In genomic region chr4:98318769-98319168, GRCm38 (mm10) we compare ENCODE assay signal across 15 mouse cellular contexts.
DNase-seq lines count a peak whose midpoint lies in the region; ATAC-seq and TF ChIP-seq lines count a peak whose summit lies in the region.
"Had no signal": no experiment of that assay in that cellular context is flagged by ENCODE, and none has a peak within 500 bp of the region (broad histone marks: within the 10 kb centered on the region; RNA-seq: fewer than 3 reads in every experiment).

No protein-coding gene starts in this region.

- H3K36me3 ChIP-seq in limb, embryonic 11.5 days (ENCODE audit: control insufficient read depth, insufficient read depth, low read length): no peaks in the 10 kb centered on the region
- no peaks in the 10 kb centered on the region for H3K36me3 ChIP-seq in limb, embryonic 10.5 days
- H3K36me3 ChIP-seq in hindbrain, embryonic 16.5 days (ENCODE audit: control insufficient read depth, insufficient read depth, low read length): no peaks in the 10 kb centered on the region
- H3K36me3 ChIP-seq: forebrain, embryonic 12.5 days; liver, embryonic 15.5 days; midbrain, embryonic 15.5 days; neural tube, embryonic 12.5 days had no signal

- H3K27ac ChIP-seq in gastrocnemius, adult 2 months: peak overlapping the region; percentile 29; the same call in 1 of the 2 replicates
- no peak overlapping the region for H3K27ac ChIP-seq in limb, embryonic 11.5 days (replicated peaks; ENCODE audit: low read depth, low read length)
- no peak overlapping the region for H3K27ac ChIP-seq in limb, embryonic 10.5 days
- no peak overlapping the region for H3K27ac ChIP-seq in hindbrain, embryonic 16.5 days (ENCODE audit: low read depth, low read length)
- H3K27ac ChIP-seq: forebrain, embryonic 12.5 days; liver, embryonic 15.5 days; midbrain, embryonic 15.5 days; neural tube, embryonic 12.5 days had no signal

- ATAC-seq in limb, embryonic 11.5 days (ENCODE audit: insufficient number of reproducible peaks, low FRiP score, low TSS enrichment, low read depth): peak; percentile 40; the same call in 1 of the 2 replicates
- no peak for ATAC-seq in hindbrain, embryonic 16.5 days
- ATAC-seq in megakaryocyte progenitor cell, adult 5-6 weeks (replicated peaks; ENCODE audit: poor library complexity): no peak
- ATAC-seq: midbrain, embryonic 15.5 days had no signal

- WGBS in limb, embryonic 11.5 days: 47% methylated on average over 3 of the region's 3 CpGs
- 67% methylated on average over 3 of the region's 3 CpGs for WGBS in limb, embryonic 10.5 days
- WGBS in hindbrain, embryonic 16.5 days: 86% methylated on average over 3 of the region's 3 CpGs

- no peaks in the 10 kb centered on the region for H3K27me3 ChIP-seq in limb, embryonic 11.5 days (ENCODE audit: control insufficient read depth, insufficient read depth, low read length)
- H3K27me3 ChIP-seq in limb, embryonic 10.5 days (ENCODE audit: low read depth, poor library complexity, severe bottlenecking): peaks cover 26% of the 10 kb centered on the region
- H3K27me3 ChIP-seq in hindbrain, embryonic 16.5 days (replicated peaks; ENCODE audit: control insufficient read depth, insufficient read depth, low read length): no peaks in the 10 kb centered on the region
- H3K27me3 ChIP-seq: forebrain, embryonic 12.5 days; midbrain, embryonic 15.5 days; neural tube, embryonic 12.5 days had no signal

- H3K4me1 ChIP-seq in limb, embryonic 11.5 days (ENCODE audit: control insufficient read depth, insufficient read depth, low read length): peaks cover 14% of the 10 kb centered on the region
- H3K4me1 ChIP-seq in limb, embryonic 10.5 days: peaks cover 23% of the 10 kb centered on the region
- peaks cover 2% of the 10 kb centered on the region for H3K4me1 ChIP-seq in hindbrain, embryonic 16.5 days (ENCODE audit: control insufficient read depth, insufficient read depth, low read depth, low read length)
- H3K4me1 ChIP-seq: liver, embryonic 15.5 days had no signal

- DNase-seq in gastrocnemius, adult 2 months: no peak
- DNase-seq in gastrocnemius, postnatal 10 days: no peak
- DNase-seq in limb, embryonic 11.5 days (ENCODE audit: low spot score): no peak
- no peak for DNase-seq in limb, embryonic 10.5 days (ENCODE audit: low spot score)
- DNase-seq in fibroblast of lung, adult 2 months (ENCODE audit: low read depth): peak; percentile 67
- peak; percentile 75 for DNase-seq in skeletal muscle tissue, adult 2 months (ENCODE audit: low read depth, low spot score)
- DNase-seq: B cell, adult 2 months; cerebellum, adult 11 months; heart, postnatal 4 days had no signal

- H3K4me3 ChIP-seq in gastrocnemius, adult 2 months: no peak overlapping the region
- H3K4me3 ChIP-seq in limb, embryonic 11.5 days (ENCODE audit: low read depth, low read length): no peak overlapping the region
- H3K4me3 ChIP-seq in limb, embryonic 10.5 days: no peak overlapping the region
- H3K4me3 ChIP-seq in hindbrain, embryonic 16.5 days (ENCODE audit: low read length): no peak overlapping the region
- H3K4me3 ChIP-seq: forebrain, embryonic 12.5 days; liver, embryonic 15.5 days; midbrain, embryonic 15.5 days; neural tube, embryonic 12.5 days had no signal

- intact Hi-C loops in gastrocnemius, adult 2 months (cut with DNase I): no loop called here

- no peak for TF ChIP-seq CTCF in gastrocnemius, adult 2 months (IDR thresholded peaks at IDR 0.05)

- no peak overlapping the region for H3K4me2 ChIP-seq in limb, embryonic 11.5 days (ENCODE audit: low read depth, severe bottlenecking)
- no peak overlapping the region for H3K4me2 ChIP-seq in hindbrain, embryonic 16.5 days (ENCODE audit: low read length)
- H3K4me2 ChIP-seq: forebrain, embryonic 12.5 days; liver, embryonic 15.5 days; midbrain, embryonic 15.5 days; neural tube, embryonic 12.5 days had no signal

- H3K9ac ChIP-seq in limb, embryonic 11.5 days (ENCODE audit: low read length): no peak overlapping the region
- no peak overlapping the region for H3K9ac ChIP-seq in hindbrain, embryonic 16.5 days (ENCODE audit: low read depth, low read length)
- H3K9ac ChIP-seq: forebrain, embryonic 12.5 days; liver, embryonic 15.5 days; midbrain, embryonic 15.5 days; neural tube, embryonic 12.5 days had no signal

- H3K9me3 ChIP-seq in limb, embryonic 11.5 days (ENCODE audit: control insufficient read depth, low read length): no peaks in the 10 kb centered on the region
- H3K9me3 ChIP-seq in limb, embryonic 10.5 days (replicated peaks): no peaks in the 10 kb centered on the region
- no peaks in the 10 kb centered on the region for H3K9me3 ChIP-seq in hindbrain, embryonic 16.5 days (ENCODE audit: control insufficient read depth, low read length)
- H3K9me3 ChIP-seq: forebrain, embryonic 12.5 days; liver, embryonic 15.5 days; midbrain, embryonic 15.5 days; neural tube, embryonic 12.5 days had no signal

Comparison
In these comparisons a context has a peak if more than half of its experiments do, and no peak if none do; other contexts are left out.
1. DNase-seq: peak in fibroblast of lung, adult 2 months (single experiment) and skeletal muscle tissue, adult 2 months (single experiment); none in gastrocnemius, adult 2 months (single experiment), gastrocnemius, postnatal 10 days (single experiment), limb, embryonic 11.5 days (single experiment) and limb, embryonic 10.5 days (single experiment).